Mouse (Mus musculus): Measurements from ENCODE around the gene Klhl2.

Gene Klhl2

DNA sequence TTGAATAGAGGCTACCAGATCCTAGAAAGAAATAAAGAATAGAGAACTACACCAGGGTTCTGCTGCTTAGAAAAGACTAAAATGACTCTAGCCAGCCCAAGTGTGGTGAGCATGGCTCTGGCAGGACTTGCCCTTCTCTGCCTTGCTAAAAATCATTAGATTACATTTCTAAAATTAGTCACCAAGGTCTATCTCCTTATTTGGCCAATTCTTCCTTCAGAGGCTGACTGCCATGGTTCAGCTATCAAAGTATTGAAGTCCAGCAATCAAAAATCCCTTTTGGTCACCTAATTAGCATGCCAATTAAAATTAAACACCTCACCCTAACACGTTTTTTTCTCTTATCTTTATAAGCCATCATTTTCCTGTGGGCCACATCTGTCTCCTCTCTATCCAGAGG lies 138.3 kb downstream of the Klhl2 start:
- DNase-seq (ENCODE audit: low read depth in 2 of 2, low spot score in 2 of 2) = no peak

DNA sequence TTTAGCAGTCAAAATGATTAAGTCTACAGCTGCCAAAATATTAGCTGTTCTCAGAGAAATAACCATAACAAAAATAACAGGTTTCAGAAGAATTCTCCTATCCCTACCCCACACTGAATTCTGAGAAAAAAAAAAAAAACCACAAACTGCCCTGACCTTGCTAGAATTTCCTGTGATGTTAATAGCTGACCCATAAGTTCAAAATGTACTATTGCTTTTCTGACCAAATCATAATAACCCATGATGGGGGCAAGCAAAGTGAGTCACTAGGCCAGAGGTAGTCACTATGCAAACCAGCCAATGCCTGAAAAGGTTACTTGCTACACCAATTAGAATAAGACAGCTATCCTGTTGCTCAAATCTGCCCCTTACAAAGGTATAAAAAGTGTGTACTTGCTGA lies 142.3 kb downstream of the Klhl2 start:
- DNase-seq (ENCODE audit: low read depth in 2 of 2, low spot score in 2 of 2) = no peak

DNA sequence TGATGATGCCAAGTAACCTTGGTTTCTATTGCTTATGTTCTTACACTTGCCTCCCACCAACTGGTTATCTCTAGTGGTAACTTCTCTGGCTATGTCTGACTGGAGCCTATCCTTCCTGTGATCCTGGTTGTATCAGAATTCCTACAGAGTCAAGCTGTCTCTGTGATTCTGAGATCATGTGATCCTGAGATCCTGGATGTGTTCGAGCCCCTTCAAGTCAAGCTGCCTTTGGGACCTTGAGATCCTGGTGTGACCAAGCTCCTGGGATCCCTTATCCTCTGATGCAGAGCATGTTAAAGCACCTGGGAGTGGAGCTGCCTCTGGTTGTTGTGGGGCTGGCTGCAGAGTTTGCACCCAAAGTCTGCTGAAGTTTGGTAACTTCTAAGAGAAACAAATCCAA lies 146.6 kb downstream of the Klhl2 start:
- no peak for DNase-seq (ENCODE audit: low read depth in 2 of 2, low spot score in 2 of 2)

DNA sequence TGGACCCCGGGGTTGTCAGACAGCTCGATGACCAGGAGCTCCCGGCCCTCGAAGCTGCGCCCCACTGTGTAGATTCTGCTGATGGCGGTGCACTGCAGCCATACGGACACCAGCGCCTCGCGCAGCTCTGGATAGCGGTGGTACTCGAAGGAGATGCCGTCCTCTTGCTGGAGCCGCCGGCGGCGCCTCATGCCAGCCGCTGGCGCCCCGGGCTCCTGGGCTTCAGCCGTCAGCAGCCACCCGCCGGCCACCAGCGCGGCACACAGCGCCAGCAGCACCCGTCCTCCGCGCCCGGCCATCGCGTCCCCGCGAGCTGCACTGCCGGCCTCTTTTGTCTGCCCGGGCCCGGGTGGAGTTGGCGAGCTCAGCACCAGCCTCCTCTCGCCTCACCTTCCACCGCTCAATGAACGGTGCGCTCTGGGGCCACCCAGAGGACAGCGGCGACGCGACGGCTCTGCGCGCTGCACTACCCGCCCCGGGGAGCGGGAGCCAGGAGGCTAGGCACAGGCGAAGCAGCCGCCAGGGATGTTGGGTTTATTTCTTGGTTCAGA lies 157.1 kb downstream of the Klhl2 start, which contains the start of gene Cpe:
TSS of gene Cpe (minus strand) at position 404 of the 551 bp plus-strand sequence.
- DNase-seq (ENCODE audit: low read depth in 2 of 2, low spot score in 2 of 2) = no peak

DNA sequence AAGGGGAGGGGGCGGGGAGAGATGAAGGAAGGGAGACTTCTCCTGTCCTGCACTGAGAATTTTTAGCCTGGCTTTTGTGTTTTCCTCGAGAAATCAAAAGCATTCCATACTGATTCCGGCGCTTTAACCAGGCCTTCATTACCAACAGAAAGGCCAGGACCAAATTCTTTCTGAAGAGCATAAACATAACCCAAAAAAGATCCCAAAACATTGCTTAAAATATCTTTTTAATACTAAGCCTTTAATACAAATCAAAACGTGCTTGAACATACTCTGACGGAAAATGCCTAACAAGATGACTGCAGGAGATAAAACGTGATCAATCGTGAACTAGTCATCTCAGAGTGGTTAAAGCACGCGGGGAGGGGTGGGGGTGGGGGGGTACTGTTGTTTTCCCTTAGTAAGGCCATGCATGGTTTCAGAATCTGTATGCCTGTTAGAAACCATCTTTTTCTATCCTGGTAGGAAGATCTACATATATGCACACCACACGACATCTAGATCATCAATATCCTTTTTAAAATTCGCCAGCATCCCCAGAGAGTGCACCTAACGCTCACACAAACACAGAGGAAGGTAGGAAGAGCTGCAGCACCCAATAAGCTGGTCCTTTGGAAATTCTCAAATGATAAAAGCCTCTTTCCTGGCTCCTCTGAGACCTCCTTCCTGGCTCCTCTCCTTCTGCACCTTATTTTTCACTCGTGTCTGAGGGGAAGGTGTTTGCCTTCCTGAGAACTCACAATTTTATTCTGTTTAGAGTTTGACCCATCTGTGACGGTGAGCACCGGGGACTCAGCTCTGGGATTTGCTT lies 158.0 kb downstream of the Klhl2 start:
- DNase-seq (ENCODE audit: low read depth in 2 of 2, low spot score in 2 of 2) = no peak

DNA sequence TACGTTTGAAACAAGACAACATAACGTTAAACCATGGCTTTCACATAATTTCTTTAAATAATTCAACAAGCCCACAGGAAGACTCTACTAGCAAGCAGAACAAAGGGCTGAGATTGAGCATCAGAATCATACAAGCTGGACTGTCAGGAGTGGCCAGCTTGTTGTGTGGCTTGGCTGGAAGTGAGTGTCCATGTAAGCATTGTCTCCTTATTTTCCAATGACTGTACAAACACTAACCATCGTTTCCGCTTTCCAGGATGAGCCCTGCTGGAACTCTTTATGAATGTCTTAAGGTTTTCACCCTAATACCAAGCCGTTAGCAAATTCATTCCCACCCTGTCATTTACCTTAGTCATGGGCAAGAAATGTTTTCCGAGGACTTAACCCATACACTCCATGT lies 159.0 kb downstream of the Klhl2 start:
- DNase-seq (ENCODE audit: low read depth in 2 of 2, low spot score in 2 of 2) = no peak

DNA sequence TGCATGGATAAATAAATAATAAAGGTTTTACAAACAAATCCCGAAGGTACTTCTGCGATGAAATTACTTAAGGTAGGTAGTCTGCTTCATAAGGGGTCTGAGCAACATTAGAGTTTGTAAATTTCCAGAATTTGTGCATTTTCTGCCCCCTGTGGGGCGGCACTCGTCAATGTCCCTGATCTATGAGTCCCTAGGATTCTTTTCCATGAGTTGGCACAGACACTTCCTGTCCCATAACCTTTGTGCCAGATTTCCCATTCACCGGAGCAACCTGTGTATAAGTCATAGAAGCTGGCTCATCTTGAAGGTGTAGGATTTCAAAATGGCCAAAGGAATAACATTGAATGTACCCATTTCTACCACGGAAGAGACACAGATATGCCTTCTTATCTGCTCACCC lies 159.5 kb downstream of the Klhl2 start:
- no peak for DNase-seq (ENCODE audit: low read depth in 2 of 2, low spot score in 2 of 2)

Measured in CD8-positive naive resting alpha-beta T cell, adult 2 months (primary cell).